In genomic region chr9:92544146-92544545, GRCm38 (mm10) we compare ENCODE assay signal across 11 mouse cellular contexts. TPM values are rescaled to one million over a fixed set of nuclear protein-coding genes. Genes with fewer than 3 reads are reported as not detected.
DNase-seq lines count a peak whose midpoint lies in the region; ATAC-seq and TF ChIP-seq lines count a peak whose summit lies in the region.
"Had no signal": no experiment of that assay in that cellular context is flagged by ENCODE, and none has a peak within 500 bp of the region (broad histone marks: within the 10 kb centered on the region; RNA-seq: fewer than 3 reads in every experiment).

No protein-coding gene starts in this region.

- ATAC-seq in heart, embryonic 16.5 days (replicated peaks; ENCODE audit: extremely low read depth, insufficient read depth, low FRiP score), result no peak
- no peak for ATAC-seq in G1E (ENCODE audit: extremely low read depth, insufficient number of reproducible peaks, low FRiP score, poor library complexity, severe bottlenecking)
- ATAC-seq in intestine, embryonic 16.5 days, result no peak
- ATAC-seq in activated CD4-positive, CD25-positive, alpha-beta regulatory T cell, adult 4 months, result no peak

- no peak overlapping the region for H3K9ac ChIP-seq in heart, embryonic 16.5 days (ENCODE audit: low read length)
- no peak overlapping the region for H3K9ac ChIP-seq in heart, adult 2 months (ENCODE audit: low read depth, low read length)
- H3K9ac ChIP-seq in intestine, embryonic 16.5 days (ENCODE audit: low read depth, low read length), result no peak overlapping the region
- H3K9ac ChIP-seq: liver, embryonic 14.5 days had no signal

- peaks cover 38% of the 10 kb centered on the region for H3K4me1 ChIP-seq in heart, embryonic 16.5 days (ENCODE audit: control insufficient read depth, insufficient read depth, low read length)
- peaks cover 10% of the 10 kb centered on the region for H3K4me1 ChIP-seq in heart, adult 2 months (ENCODE audit: control insufficient read depth, insufficient read depth, low read length)
- peaks cover 33% of the 10 kb centered on the region for H3K4me1 ChIP-seq in G1E (ENCODE audit: insufficient read depth, low read depth, low read length)
- H3K4me1 ChIP-seq in embryonic facial prominence, embryonic 10.5 days, result peaks cover 56% of the 10 kb centered on the region
- peaks cover 21% of the 10 kb centered on the region for H3K4me1 ChIP-seq in intestine, embryonic 16.5 days (ENCODE audit: control insufficient read depth, insufficient read depth, low read length)

- TF ChIP-seq EP300 in heart, adult 2 months (IDR thresholded peaks at IDR 0.05; ENCODE audit: insufficient read depth, low read depth, low read length), result no peak

- no peaks in the 10 kb centered on the region for H3K9me3 ChIP-seq in heart, embryonic 16.5 days (replicated peaks; ENCODE audit: control insufficient read depth, low read length)
- H3K9me3 ChIP-seq in G1E (replicated peaks), result no peaks in the 10 kb centered on the region
- no peaks in the 10 kb centered on the region for H3K9me3 ChIP-seq in embryonic facial prominence, embryonic 10.5 days
- H3K9me3 ChIP-seq in intestine, embryonic 16.5 days (ENCODE audit: control insufficient read depth, low read length), result no peaks in the 10 kb centered on the region

- intact Hi-C loops in heart, adult 2 months (cut with DNase I), result loop anchor here (5.0 to 10.0 kb wide), 3 partner anchors 87 to 327 kb away; partner anchors contain the start of genes Plscr2 and Plscr4

- 0 out of 2 replicates have a peak overlapping the region, but pooled peaks have one; percentile 1 for H3K4me3 ChIP-seq in heart, embryonic 16.5 days (ENCODE audit: low read length)
- no peak overlapping the region for H3K4me3 ChIP-seq in heart, adult 2 months
- H3K4me3 ChIP-seq in G1E (ENCODE audit: low read depth, low read length), result peak overlapping the region; percentile 46
- peak overlapping the region; percentile 85; the same call in 1 of the 2 replicates for H3K4me3 ChIP-seq in embryonic facial prominence, embryonic 10.5 days
- H3K4me3 ChIP-seq in intestine, embryonic 16.5 days (ENCODE audit: low read length), result peak overlapping the region; percentile 20; the same call in 1 of the 2 replicates

- H3K36me3 ChIP-seq in heart, embryonic 16.5 days (ENCODE audit: control insufficient read depth, insufficient read depth), result 0 out of 2 replicates have a peak, but pooled peaks cover 3% of the 10 kb centered on the region
- peaks cover 10% of the 10 kb centered on the region for H3K36me3 ChIP-seq in heart, adult 2 months (ENCODE audit: control insufficient read depth, insufficient read depth, low read length)
- H3K36me3 ChIP-seq in G1E (replicated peaks), result peaks cover 30% of the 10 kb centered on the region
- peaks cover 11% of the 10 kb centered on the region for H3K36me3 ChIP-seq in embryonic facial prominence, embryonic 10.5 days (replicated peaks)
- no peaks in the 10 kb centered on the region for H3K36me3 ChIP-seq in intestine, embryonic 16.5 days (ENCODE audit: control insufficient read depth, insufficient read depth, low read length)

- H3K4me2 ChIP-seq in heart, embryonic 16.5 days (ENCODE audit: low read depth, low read length), result peak overlapping the region; percentile 87
- H3K4me2 ChIP-seq in intestine, embryonic 16.5 days (ENCODE audit: low read depth, low read length), result peak overlapping the region; percentile 38

- 86% methylated on average over 1 of the region's 1 CpGs for WGBS in heart, embryonic 16.5 days
- 74% methylated on average over 1 of the region's 1 CpGs for WGBS in heart, adult 2 months
- 74% methylated on average over 1 of the region's 1 CpGs for WGBS in embryonic facial prominence, embryonic 10.5 days
- 88% methylated on average over 1 of the region's 1 CpGs for WGBS in intestine, embryonic 16.5 days

- no peak for DNase-seq in heart, adult 2 months
- no peak for DNase-seq in G1E (ENCODE audit: low spot score)
- DNase-seq in embryonic facial prominence, embryonic 10.5 days (ENCODE audit: low spot score), result no peak
- no peak for DNase-seq in urinary bladder, adult 18-20 months (ENCODE audit: low spot score in 2 of 2)
- DNase-seq: kidney, adult 8-10 months; layer of hippocampus, postnatal 36 days; thymus, adult 2 months had no signal

- TF ChIP-seq CTCF in heart, adult 2 months (IDR thresholded peaks at IDR 0.05), result no peak
- no peak for TF ChIP-seq CTCF in G1E (IDR thresholded peaks at IDR 0.05; ENCODE audit: low read depth, low read length)

- H3K27me3 ChIP-seq in heart, embryonic 16.5 days (ENCODE audit: control insufficient read depth, insufficient read depth, low read length), result no peaks in the 10 kb centered on the region
- no peaks in the 10 kb centered on the region for H3K27me3 ChIP-seq in heart, adult 2 months (ENCODE audit: control insufficient read depth, insufficient read depth, low read length)
- no peaks in the 10 kb centered on the region for H3K27me3 ChIP-seq in G1E (ENCODE audit: insufficient read depth, low read length)
- no peaks in the 10 kb centered on the region for H3K27me3 ChIP-seq in embryonic facial prominence, embryonic 10.5 days (replicated peaks; ENCODE audit: low read depth, poor library complexity, severe bottlenecking)
- no peaks in the 10 kb centered on the region for H3K27me3 ChIP-seq in intestine, embryonic 16.5 days (replicated peaks; ENCODE audit: control insufficient read depth, insufficient read depth, low read length)

- H3K79me2 ChIP-seq in heart, adult 2 months (replicated peaks; ENCODE audit: control insufficient read depth, insufficient read depth, low read length), result no peaks in the 10 kb centered on the region

- TF ChIP-seq POLR2A in heart, adult 2 months (IDR thresholded peaks at IDR 0.05; ENCODE audit: insufficient read depth, low read depth, low read length), result no peak

- H3K27ac ChIP-seq in heart, embryonic 16.5 days (ENCODE audit: low read length), result no peak overlapping the region
- H3K27ac ChIP-seq in heart, adult 2 months, result no peak overlapping the region
- H3K27ac ChIP-seq in embryonic facial prominence, embryonic 10.5 days (replicated peaks), result no peak overlapping the region
- no peak overlapping the region for H3K27ac ChIP-seq in intestine, embryonic 16.5 days (ENCODE audit: low read length)
- H3K27ac ChIP-seq: liver, embryonic 14.5 days had no signal

RNA-seq across cellular contexts. Expression of gene Plod2, which starts 2.1 kb away (rescaled TPM):
- 30.6 and 35.2 TPM in 2 replicates for polyA plus RNA-seq in heart, embryonic 16.5 days (2015; fragmentation: Nextera tagmentation; extraction: Ambion mirVana)
- total RNA-seq in heart, adult 2 months (2021), result 10 to 100 TPM; 15.8 to 18.9 TPM
- 7.7 and 18.7 TPM in 2 replicates for polyA plus RNA-seq in heart, adult 2 months (2012; rRNA removed)
- 155 and 157 TPM in 2 replicates for total RNA-seq in G1E (2014; fragmentation: Nextera tagmentation)
- total RNA-seq in G1E (2017), result 108 and 123 TPM in 2 replicates
- polyA plus RNA-seq in G1E (2012), result 4.0 and 4.9 TPM in 2 replicates
- 29.8 and 29.9 TPM in 2 replicates for polyA plus RNA-seq in embryonic facial prominence, embryonic 10.5 days (2016; fragmentation: Nextera tagmentation; extraction: Ambion mirVana)
- polyA plus RNA-seq in intestine, embryonic 16.5 days (2015; fragmentation: Nextera tagmentation; extraction: Ambion mirVana), result 42.0 and 42.2 TPM in 2 replicates
- 1 to 10 TPM; 2.5 to 2.8 TPM for polyA plus RNA-seq in activated CD4-positive, CD25-positive, alpha-beta regulatory T cell, adult 4 months (2017; shearing (Covaris generic))
